Mouse (Mus musculus): ENCODE results near the gene Serpine1. TPM values are rescaled to one million over a fixed set of nuclear protein-coding genes. Genes with fewer than 3 reads are reported as not detected.

The Serpine1 gene
- polyA plus RNA-seq, 1 experiment from 2014 or later: 0.25 TPM

DNA sequence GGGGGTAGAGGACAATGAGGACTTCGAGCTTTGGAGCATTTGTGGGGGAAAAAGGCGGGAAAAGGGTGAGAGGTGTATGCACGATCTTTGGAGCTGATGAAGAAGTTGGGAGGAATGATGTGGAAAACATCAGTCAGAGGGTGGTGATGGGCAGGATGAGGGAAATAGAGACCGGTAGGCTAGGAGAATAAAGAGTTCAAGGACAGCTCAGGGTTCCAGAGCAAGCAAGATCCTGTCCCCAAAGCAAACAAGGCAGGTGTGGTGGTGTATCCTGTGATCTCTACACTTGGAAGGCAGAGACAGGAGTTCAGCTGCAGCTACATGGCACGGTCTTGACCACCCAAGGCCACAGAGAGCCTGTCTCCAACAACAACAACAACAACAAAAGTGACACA, 25.7 kb downstream of the Serpine1 start:
- Histone ChIP-seq H3K9me3 (no peaks in the 10 kb centered on the region), H3K4me2 (peak overlapping the region; percentile 92), H3K9ac (peak overlapping the region; percentile 41), H3K27ac (replicated peaks) (peak overlapping the region; percentile 64), H3K27me3 (no peaks in the 10 kb centered on the region), H3K36me3 (peaks cover 17% of the 10 kb centered on the region), H3K4me3 (peak overlapping the region; percentile 82), H3K4me1 (replicated peaks) (peaks cover 24% of the 10 kb centered on the region)
- WGBS: 24% methylated on average over 5 of the region's 5 CpGs
- no peak; the same call in 1 of the 2 replicates for ATAC-seq (ENCODE audit: low read depth)

DNA sequence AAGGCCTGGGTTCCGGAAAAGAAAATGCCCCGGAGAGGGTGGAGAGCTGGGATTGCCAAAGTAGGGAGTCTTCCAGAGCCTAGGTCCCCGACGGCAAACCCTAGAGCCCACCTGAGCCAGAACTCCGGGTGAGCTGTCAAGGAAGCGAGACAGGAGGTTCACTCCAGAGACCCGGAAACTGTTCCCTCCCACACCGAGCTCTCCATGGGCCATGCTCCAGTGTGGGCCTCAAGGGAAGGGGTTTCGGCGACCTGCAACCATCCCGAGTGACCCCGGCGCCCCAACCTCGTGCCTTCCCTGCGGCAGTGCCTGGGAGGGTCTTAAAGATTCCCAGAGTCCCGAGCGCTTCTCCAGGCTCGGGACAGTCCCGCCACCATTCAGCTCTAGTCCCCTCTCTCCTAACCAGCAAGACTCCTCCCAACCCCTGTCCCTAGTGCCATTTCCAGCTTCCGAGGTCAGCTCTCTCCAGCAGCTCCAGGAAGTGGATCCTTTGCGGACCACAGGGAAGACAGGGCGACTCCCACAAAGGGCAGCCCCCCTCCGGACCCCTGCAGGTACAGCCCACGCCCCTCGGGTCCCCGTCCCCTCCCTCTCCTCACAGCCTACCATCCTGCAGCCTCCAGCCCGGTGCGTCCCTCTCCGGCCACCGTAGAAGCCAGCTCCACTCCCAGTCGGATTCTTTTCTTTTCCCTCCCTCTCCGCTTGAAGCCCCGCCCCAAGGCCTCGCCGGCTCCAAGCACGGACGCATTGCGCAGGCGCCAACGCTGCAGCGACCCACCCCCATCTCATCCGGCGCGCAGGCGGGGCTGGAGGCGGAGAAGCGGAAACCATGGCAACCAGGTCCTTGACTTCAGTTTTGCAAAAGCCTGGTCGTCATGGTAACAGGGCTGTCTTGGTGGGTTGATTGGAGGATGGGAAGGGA, 26.4 kb downstream of the Serpine1 start, which contains the start of gene Ap1s1:
Ap1s1 (minus strand) TSS at position 734 of the 922 bp plus-strand sequence.
- Histone ChIP-seq H3K9ac (peak within 1 kb of the TSS; percentile 88), H3K4me2 (peak within 1 kb of the TSS; percentile 92), H3K36me3 (peaks cover 22% of the 10 kb centered on the region), H3K9me3 (no peaks in the 10 kb centered on the region), H3K4me1 (replicated peaks) (peaks cover 18% of the 10 kb centered on the region), H3K4me3 (peak within 1 kb of the TSS; percentile 82), H3K27me3 (no peaks in the 10 kb centered on the region), H3K27ac (replicated peaks) (peak within 1 kb of the TSS; percentile 82)
- 2% methylated on average over 48 of the region's 48 CpGs for WGBS
- peak; percentile 95 for ATAC-seq (ENCODE audit: low read depth)

DNA sequence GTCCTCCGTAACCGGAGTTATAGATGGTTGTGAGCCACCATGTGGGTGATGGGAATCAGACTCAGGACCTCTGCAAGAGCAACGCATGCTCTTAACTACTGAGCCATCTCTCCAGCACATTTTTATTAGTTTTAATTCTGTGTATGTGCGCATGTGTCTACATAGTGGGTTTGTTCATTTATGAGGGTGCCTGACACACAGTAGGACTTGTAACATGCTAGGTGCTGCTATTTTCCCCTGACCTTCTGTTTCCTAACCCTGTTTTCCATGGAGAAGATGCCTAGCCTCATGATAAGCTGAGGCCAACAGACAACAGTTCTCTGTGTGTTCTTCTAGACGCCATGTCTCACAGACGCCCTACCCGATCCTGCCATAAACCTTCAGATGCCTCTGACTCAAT, 28.1 kb downstream of the Serpine1 start:
- Histone ChIP-seq H3K27ac (replicated peaks) (no peak overlapping the region), H3K36me3 (peaks cover 38% of the 10 kb centered on the region), H3K27me3 (no peaks in the 10 kb centered on the region), H3K4me1 (replicated peaks) (peaks cover 16% of the 10 kb centered on the region), H3K9me3 (no peaks in the 10 kb centered on the region), H3K4me2 (no peak overlapping the region), H3K9ac (no peak overlapping the region), H3K4me3 (no peak overlapping the region)
- WGBS: 94% methylated on average over 7 of the region's 7 CpGs
- ATAC-seq (ENCODE audit: low read depth): no peak

DNA sequence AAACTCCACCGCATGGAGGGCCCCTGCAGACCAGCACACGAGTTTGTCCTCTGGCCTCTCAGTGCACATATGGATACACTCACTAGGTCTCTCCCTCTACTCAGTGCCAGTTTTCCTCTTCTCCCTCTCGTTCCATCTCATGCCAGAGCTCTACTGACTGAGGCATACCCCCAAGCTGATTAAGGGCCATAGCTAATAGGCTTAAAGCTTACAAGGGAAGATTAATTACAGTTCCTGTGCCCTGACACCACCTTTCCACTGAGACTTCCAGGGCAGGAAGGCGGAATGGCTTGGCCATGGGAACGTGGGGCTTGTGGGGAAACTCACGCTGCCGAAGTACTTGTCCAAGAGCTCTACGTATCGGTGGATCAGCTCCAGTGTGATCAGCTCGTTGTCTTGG, 30.6 kb downstream of the Serpine1 start:
- Histone ChIP-seq H3K4me2 (no peak overlapping the region), H3K36me3 (peaks cover 64% of the 10 kb centered on the region), H3K9me3 (no peaks in the 10 kb centered on the region), H3K4me1 (replicated peaks) (peaks cover 13% of the 10 kb centered on the region), H3K27ac (replicated peaks) (no peak overlapping the region), H3K4me3 (no peak overlapping the region), H3K9ac (no peak overlapping the region), H3K27me3 (no peaks in the 10 kb centered on the region)
- WGBS: 87% methylated on average over 10 of the region's 10 CpGs
- ATAC-seq (ENCODE audit: low read depth): no peak

DNA sequence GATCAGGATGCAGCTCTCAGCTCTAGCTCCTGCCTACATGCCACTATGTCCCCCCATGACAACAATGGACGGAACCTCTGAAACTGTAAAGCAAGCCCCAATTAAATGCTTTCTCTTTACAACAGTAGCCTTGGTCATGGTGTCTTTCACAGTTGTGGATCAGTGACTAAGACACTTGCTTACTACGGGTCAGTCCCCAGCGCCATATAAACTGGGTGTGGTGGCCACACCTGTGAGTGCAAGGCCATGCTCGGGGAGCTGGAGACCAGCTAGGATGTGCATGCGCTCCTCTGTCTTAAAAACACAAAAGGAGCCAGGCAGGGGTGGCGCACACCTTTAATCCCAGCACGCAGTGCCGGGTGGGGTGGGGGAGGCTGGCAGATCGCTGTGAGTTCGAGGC, 32.6 kb downstream of the Serpine1 start:
- peaks cover 84% of the 10 kb centered on the region for H3K36me3 ChIP-seq
- no peak for ATAC-seq (ENCODE audit: low read depth)
- no peak overlapping the region for H3K4me3 ChIP-seq
- H3K4me1 ChIP-seq (replicated peaks): peaks cover under 1% of the 10 kb centered on the region; the same call in 1 of the 2 replicates
- no peaks in the 10 kb centered on the region for H3K9me3 ChIP-seq
- H3K27me3 ChIP-seq: peaks cover 6% of the 10 kb centered on the region; the same call in 1 of the 2 replicates
- H3K27ac ChIP-seq (replicated peaks): no peak overlapping the region
- H3K9ac ChIP-seq: no peak overlapping the region
- H3K4me2 ChIP-seq: no peak overlapping the region
- WGBS: 94% methylated on average over 10 of the region's 10 CpGs

DNA sequence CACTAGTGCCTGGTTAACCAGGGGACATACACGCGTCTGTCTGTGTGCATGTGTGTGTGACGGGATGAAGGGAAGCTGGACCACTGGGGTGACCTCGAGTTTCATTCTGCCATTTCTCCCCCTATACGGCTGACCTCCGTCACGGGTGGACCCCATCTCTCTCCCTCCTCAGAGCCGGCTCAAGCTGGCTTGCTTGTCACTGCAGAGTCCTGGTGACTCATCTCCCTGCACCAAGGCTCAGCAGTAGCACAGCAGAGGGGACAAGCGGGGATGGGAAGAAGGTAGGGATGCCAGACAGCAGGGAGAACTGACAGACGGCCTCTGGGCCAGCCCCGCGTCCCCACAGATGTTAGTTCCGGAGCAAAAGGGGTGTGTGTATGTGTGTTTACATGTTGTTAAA, 35.9 kb downstream of the Serpine1 start:
- no peak for ATAC-seq (ENCODE audit: low read depth)
- Histone ChIP-seq H3K9me3 (no peaks in the 10 kb centered on the region), H3K9ac (no peak overlapping the region), H3K4me2 (no peak overlapping the region), H3K27me3 (peaks cover 29% of the 10 kb centered on the region), H3K36me3 (peaks cover 66% of the 10 kb centered on the region), H3K4me3 (no peak overlapping the region), H3K27ac (replicated peaks) (no peak overlapping the region), H3K4me1 (replicated peaks) (peaks cover 14% of the 10 kb centered on the region)
- WGBS: 87% methylated on average over 12 of the region's 13 CpGs

DNA sequence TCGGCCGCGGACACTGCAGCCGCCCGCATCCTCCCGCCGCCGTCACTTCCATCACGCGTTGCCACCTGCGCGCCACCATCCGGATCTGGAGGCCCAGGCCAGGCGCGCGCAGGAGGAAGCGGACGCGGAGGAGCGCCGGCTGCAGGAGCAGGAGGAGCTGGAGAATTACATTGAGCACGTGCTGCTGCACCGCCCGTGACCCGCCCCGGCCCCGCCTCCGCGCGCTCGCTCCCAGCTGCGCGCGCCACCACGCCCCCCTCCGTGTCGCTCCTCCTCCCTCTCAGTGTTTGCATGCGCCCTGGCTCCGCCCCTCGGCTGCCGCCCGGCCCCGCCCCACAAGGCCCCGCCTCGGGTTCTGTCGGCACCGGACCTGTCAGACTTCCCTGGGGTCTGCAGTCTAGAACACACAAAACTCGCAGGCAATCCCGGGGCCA, 39.4 kb downstream of the Serpine1 start:
- Histone ChIP-seq H3K4me3 (peak overlapping the region; percentile 48), H3K27me3 (peaks cover 61% of the 10 kb centered on the region), H3K9ac (peak overlapping the region; percentile 72), H3K4me2 (peak overlapping the region; percentile 100), H3K4me1 (replicated peaks) (peaks cover 38% of the 10 kb centered on the region), H3K9me3 (no peaks in the 10 kb centered on the region), H3K27ac (replicated peaks) (no peak overlapping the region), H3K36me3 (peaks cover 32% of the 10 kb centered on the region)
- peak; percentile 71 for ATAC-seq (ENCODE audit: low read depth)
- WGBS: 0% methylated on average over 40 of the region's 49 CpGs

DNA sequence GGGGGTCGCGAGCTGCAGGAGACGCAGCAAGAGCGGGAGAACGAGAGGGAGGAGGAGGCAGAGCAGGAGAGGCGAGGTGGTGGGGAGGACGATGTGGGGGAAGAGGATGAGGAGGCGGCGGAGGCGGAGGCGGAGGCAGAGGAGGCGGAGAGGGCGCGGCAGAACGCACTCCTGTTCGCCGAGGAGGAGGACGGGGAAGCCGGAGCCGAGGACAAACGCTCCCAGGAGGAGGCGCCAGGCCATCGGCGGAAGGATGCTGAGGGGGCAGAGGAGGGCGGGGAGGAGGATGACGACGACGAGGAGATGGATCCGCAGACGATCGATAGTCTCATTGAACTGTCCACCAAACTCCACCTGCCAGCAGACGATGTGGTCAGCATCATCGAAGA, 40.0 kb downstream of the Serpine1 start:
- peaks cover 26% of the 10 kb centered on the region for H3K36me3 ChIP-seq
- H3K9me3 ChIP-seq: no peaks in the 10 kb centered on the region
- H3K27ac ChIP-seq (replicated peaks): no peak overlapping the region
- H3K27me3 ChIP-seq: peaks cover 67% of the 10 kb centered on the region
- ATAC-seq (ENCODE audit: low read depth): peak; percentile 2; the same call in 1 of the 2 replicates
- peak overlapping the region; percentile 100 for H3K4me2 ChIP-seq
- WGBS: 0% methylated on average over 32 of the region's 33 CpGs
- peaks cover 38% of the 10 kb centered on the region for H3K4me1 ChIP-seq (replicated peaks)
- peak overlapping the region; percentile 72 for H3K9ac ChIP-seq
- peak overlapping the region; percentile 48 for H3K4me3 ChIP-seq

DNA sequence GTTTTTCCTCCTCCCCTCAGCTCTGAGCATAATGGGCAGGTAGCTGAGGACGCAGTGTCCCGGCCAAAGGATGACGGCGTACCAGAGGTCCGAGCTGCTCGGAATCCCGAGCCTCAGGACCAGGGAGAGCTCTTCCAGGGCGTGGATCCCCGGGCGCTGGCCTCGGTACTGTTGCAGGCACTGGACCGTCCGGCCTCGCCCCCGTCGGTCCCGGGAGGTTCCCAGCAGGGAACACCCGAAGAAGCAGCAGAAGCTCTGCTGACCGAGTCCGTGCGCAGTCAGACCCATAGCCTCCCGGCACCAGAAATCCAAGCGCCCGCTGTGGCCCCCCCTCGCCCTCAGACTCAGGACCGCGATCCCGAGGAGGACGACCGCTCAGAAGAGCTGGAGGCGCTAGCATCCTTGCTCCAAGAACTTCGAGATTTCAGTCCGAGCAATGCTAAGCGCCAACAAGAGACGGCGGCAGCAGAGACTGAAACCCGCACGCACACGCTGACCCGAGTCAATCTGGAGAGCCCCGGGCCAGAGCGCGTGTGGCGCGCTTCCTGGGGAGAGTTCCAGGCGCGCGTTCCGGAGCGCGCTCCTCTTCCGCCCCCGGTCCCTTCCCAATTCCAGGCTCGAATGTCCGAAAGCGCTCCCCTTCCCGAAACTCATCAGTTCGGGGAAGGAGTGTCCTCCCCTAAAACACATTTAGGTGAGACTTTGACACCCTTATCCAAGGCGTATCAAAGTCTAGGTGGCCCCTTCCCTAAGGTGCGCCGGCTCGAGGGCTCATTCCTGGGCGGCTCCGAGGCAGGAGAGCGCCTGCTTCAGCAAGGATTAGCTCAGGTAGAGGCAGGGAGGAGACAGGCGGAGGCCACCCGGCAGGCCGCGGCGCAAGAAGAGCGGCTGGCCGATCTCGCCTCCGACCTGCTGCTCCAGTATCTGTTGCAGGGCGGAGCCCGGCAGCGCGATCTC, 40.7 kb downstream of the Serpine1 start:
- H3K4me2 ChIP-seq: peak overlapping the region; percentile 100
- H3K27me3 ChIP-seq: peaks cover 74% of the 10 kb centered on the region
- peaks cover 19% of the 10 kb centered on the region for H3K36me3 ChIP-seq
- H3K4me1 ChIP-seq (replicated peaks): peaks cover 38% of the 10 kb centered on the region
- H3K9me3 ChIP-seq: no peaks in the 10 kb centered on the region
- no peak for ATAC-seq (ENCODE audit: low read depth)
- peak overlapping the region; percentile 72 for H3K9ac ChIP-seq
- peak overlapping the region; percentile 48 for H3K4me3 ChIP-seq
- under 1% methylated on average over 78 of the region's 78 CpGs for WGBS
- H3K27ac ChIP-seq (replicated peaks): no peak overlapping the region

DNA sequence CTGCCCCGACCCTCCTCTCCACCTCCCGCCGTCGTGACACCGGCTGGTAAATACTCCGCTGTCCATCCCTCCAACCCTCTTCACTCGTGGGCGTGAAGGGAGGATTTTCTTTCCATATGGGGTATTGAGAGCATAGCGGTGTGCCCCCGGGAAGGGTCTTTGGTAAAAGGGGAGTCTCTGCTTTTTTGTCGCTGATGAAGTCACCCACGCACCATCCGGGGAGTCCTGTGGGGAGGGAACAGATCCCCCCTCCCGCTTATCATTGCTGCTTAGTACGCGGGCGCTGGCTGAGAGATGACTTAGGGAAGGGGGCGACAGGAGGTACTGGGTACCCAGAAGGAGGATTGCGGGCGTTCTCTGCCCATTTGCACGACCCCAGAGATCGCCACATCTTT, 41.7 kb downstream of the Serpine1 start:
- Histone ChIP-seq H3K36me3 (peaks cover 10% of the 10 kb centered on the region; the same call in 1 of the 2 replicates), H3K9ac (peak overlapping the region; percentile 72), H3K27ac (replicated peaks) (no peak overlapping the region), H3K9me3 (no peaks in the 10 kb centered on the region), H3K27me3 (peaks cover 84% of the 10 kb centered on the region), H3K4me1 (replicated peaks) (peaks cover 38% of the 10 kb centered on the region), H3K4me2 (peak overlapping the region; percentile 100), H3K4me3 (peak overlapping the region; percentile 48)
- ATAC-seq (ENCODE audit: low read depth): 0 out of 2 replicates have a peak, but pooled peaks have one; percentile 0
- 11% methylated on average over 22 of the region's 22 CpGs for WGBS

DNA sequence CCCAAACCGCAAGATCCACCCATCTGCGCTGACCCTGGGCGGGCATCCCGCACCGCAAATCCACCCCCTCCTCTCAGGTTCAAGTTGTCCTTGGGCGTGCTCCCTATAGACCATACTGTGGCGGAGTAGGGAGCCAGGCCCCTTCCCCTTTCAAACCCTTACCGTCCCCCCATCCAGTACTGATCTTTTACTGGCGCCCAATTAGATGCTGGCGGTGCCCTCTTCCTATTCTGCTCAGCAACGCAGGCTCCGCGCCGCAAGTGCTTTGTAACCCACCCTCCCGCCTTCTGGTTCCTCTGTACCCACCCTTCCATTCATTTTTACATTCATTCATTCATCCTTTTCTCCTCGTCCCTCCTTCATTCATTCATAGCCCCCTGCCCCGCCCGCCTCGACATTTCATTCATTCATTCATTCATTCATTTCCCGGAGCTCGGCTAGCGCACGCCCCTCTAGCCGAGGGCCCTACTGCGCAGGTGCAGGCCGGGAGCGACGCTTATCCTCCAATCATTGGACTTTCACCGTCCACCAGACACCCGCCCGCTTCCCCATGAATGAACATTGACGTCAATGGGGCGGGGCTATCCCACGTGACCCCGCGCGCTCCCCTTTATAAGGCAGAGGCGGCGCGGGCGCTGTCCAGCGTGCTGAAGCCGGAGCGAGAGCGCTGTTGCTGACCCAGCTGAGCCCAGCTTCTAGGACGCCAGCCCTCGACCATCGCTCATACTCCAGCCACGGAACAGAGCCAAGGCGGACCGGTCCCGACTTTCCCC, 42.2 kb downstream of the Serpine1 start:
- Histone ChIP-seq H3K9ac (peak overlapping the region; percentile 72), H3K4me2 (peak overlapping the region; percentile 100), H3K4me3 (peak overlapping the region; percentile 48), H3K4me1 (replicated peaks) (peaks cover 38% of the 10 kb centered on the region), H3K27ac (replicated peaks) (no peak overlapping the region), H3K36me3 (0 out of 2 replicates have a peak, but pooled peaks cover 4% of the 10 kb centered on the region), H3K27me3 (peaks cover 87% of the 10 kb centered on the region), H3K9me3 (no peaks in the 10 kb centered on the region)
- WGBS: under 1% methylated on average over 52 of the region's 52 CpGs
- peak; percentile 73 for ATAC-seq (ENCODE audit: low read depth)

All from neural tube, embryonic 13.5 days (tissue).